Mouse (Mus musculus): ENCODE measurements around the gene Adat3. TPM values are rescaled to one million over a fixed set of nuclear protein-coding genes. Genes with fewer than 3 reads are reported as not detected.

Gene Adat3
- polyA plus RNA-seq, 1 experiment from 2014 or later, result 6.4 TPM

GRCm38 (mm10) chr10:80586407-80587304 lies 16.0 kb upstream of the Adat3 start:
- Histone ChIP-seq H3K36me3 (ENCODE audit: control insufficient read depth, insufficient read depth, low read length) (peaks cover 8% of the 10 kb centered on the region), H3K4me2 (ENCODE audit: low read length) (no peak overlapping the region), H3K27me3 (replicated peaks; ENCODE audit: control insufficient read depth, insufficient read depth, low read length) (no peaks in the 10 kb centered on the region), H3K27ac (ENCODE audit: low read depth, low read length) (peak overlapping the region; percentile 39; the same call in 1 of the 2 replicates), H3K9ac (ENCODE audit: low read depth, low read length) (no peak overlapping the region), H3K4me1 (ENCODE audit: control insufficient read depth, insufficient read depth, low read depth, low read length) (peaks cover 21% of the 10 kb centered on the region), H3K4me3 (ENCODE audit: low read length) (no peak overlapping the region), H3K9me3 (ENCODE audit: control insufficient read depth, low read length) (no peaks in the 10 kb centered on the region)
- WGBS, result 95% methylated on average over 44 of the region's 51 CpGs
- ATAC-seq, result no peak

GRCm38 (mm10) chr10:80587305-80587657 lies 15.4 kb upstream of the Adat3 start:
- Histone ChIP-seq H3K4me2 (ENCODE audit: low read length) (no peak overlapping the region), H3K4me1 (ENCODE audit: control insufficient read depth, insufficient read depth, low read depth, low read length) (peaks cover 21% of the 10 kb centered on the region), H3K9ac (ENCODE audit: low read depth, low read length) (no peak overlapping the region), H3K9me3 (ENCODE audit: control insufficient read depth, low read length) (no peaks in the 10 kb centered on the region), H3K27ac (ENCODE audit: low read depth, low read length) (no peak overlapping the region), H3K36me3 (ENCODE audit: control insufficient read depth, insufficient read depth, low read length) (peaks cover 5% of the 10 kb centered on the region), H3K4me3 (ENCODE audit: low read length) (no peak overlapping the region), H3K27me3 (replicated peaks; ENCODE audit: control insufficient read depth, insufficient read depth, low read length) (no peaks in the 10 kb centered on the region)
- WGBS, result 33% methylated on average over 4 of the region's 4 CpGs
- no peak for ATAC-seq

- Histone ChIP-seq H3K36me3 (ENCODE audit: control insufficient read depth, insufficient read depth, low read length) (no peaks in the 10 kb centered on the region), H3K27me3 (replicated peaks; ENCODE audit: control insufficient read depth, insufficient read depth, low read length) (no peaks in the 10 kb centered on the region), H3K4me2 (ENCODE audit: low read length) (peak overlapping the region; percentile 94), H3K9me3 (ENCODE audit: control insufficient read depth, low read length) (no peaks in the 10 kb centered on the region), H3K9ac (ENCODE audit: low read depth, low read length) (peak overlapping the region; percentile 92), H3K4me3 (ENCODE audit: low read length) (peak overlapping the region; percentile 92), H3K27ac (ENCODE audit: low read depth, low read length) (peak overlapping the region; percentile 75), H3K4me1 (ENCODE audit: control insufficient read depth, insufficient read depth, low read depth, low read length) (peaks cover 21% of the 10 kb centered on the region)
- WGBS, result 20% methylated on average over 12 of the region's 12 CpGs
- ATAC-seq, result no peak
Observed at GRCm38 (mm10) chr10:80589127-80589878, 13.4 kb upstream of the Adat3 start.

GRCm38 (mm10) chr10:80589879-80590854 lies 12.5 kb upstream of the Adat3 start, which contains the start of gene Abhd17a:
TSS of gene Abhd17a (minus strand) at chr10:80590341.
- H3K36me3 ChIP-seq (ENCODE audit: control insufficient read depth, insufficient read depth, low read length), result no peaks in the 10 kb centered on the region
- 0% methylated on average over 66 of the region's 73 CpGs for WGBS

GRCm38 (mm10) chr10:80596318-80596717 lies 6.4 kb upstream of the Adat3 start:
- Histone ChIP-seq H3K9ac (ENCODE audit: low read depth, low read length) (no peak overlapping the region), H3K4me3 (ENCODE audit: low read length) (no peak overlapping the region), H3K36me3 (ENCODE audit: control insufficient read depth, insufficient read depth, low read length) (no peaks in the 10 kb centered on the region), H3K4me2 (ENCODE audit: low read length) (no peak overlapping the region), H3K27ac (ENCODE audit: low read depth, low read length) (no peak overlapping the region), H3K4me1 (ENCODE audit: control insufficient read depth, insufficient read depth, low read depth, low read length) (no peaks in the 10 kb centered on the region), H3K9me3 (ENCODE audit: control insufficient read depth, low read length) (no peaks in the 10 kb centered on the region), H3K27me3 (replicated peaks; ENCODE audit: control insufficient read depth, insufficient read depth, low read length) (no peaks in the 10 kb centered on the region)
- 45% methylated on average over 4 of the region's 4 CpGs for WGBS
- no peak for ATAC-seq

More at GRCm38 (mm10) chr10:80589879-80590854, 12.5 kb upstream of the Adat3 start, which contains the start of gene Abhd17a:
- ATAC-seq, result peak; percentile 96
- H3K4me1 ChIP-seq (ENCODE audit: control insufficient read depth, insufficient read depth, low read depth, low read length), result peaks cover 21% of the 10 kb centered on the region
- H3K4me3 ChIP-seq (ENCODE audit: low read length), result peak within 1 kb of the TSS; percentile 92
- no peaks in the 10 kb centered on the region for H3K27me3 ChIP-seq (replicated peaks; ENCODE audit: control insufficient read depth, insufficient read depth, low read length)
- H3K9ac ChIP-seq (ENCODE audit: low read depth, low read length), result peak within 1 kb of the TSS; percentile 92
- H3K4me2 ChIP-seq (ENCODE audit: low read length), result peak within 1 kb of the TSS; percentile 94
- H3K27ac ChIP-seq (ENCODE audit: low read depth, low read length), result peak within 1 kb of the TSS; percentile 75
- no peaks in the 10 kb centered on the region for H3K9me3 ChIP-seq (ENCODE audit: control insufficient read depth, low read length)

- no peaks in the 10 kb centered on the region for H3K9me3 ChIP-seq (ENCODE audit: control insufficient read depth, low read length)
- 33% methylated on average over 7 of the region's 7 CpGs for WGBS
- peak overlapping the region; percentile 73 for H3K4me3 ChIP-seq (ENCODE audit: low read length)
- H3K27ac ChIP-seq (ENCODE audit: low read depth, low read length), result peak overlapping the region; percentile 94
- H3K9ac ChIP-seq (ENCODE audit: low read depth, low read length), result peak overlapping the region; percentile 81
- no peaks in the 10 kb centered on the region for H3K27me3 ChIP-seq (replicated peaks; ENCODE audit: control insufficient read depth, insufficient read depth, low read length)
- ATAC-seq, result no peak; the same call in 1 of the 2 replicates
- H3K36me3 ChIP-seq (ENCODE audit: control insufficient read depth, insufficient read depth, low read length), result peaks cover 15% of the 10 kb centered on the region
- H3K4me2 ChIP-seq (ENCODE audit: low read length), result peak overlapping the region; percentile 96
- H3K4me1 ChIP-seq (ENCODE audit: control insufficient read depth, insufficient read depth, low read depth, low read length), result peaks cover 17% of the 10 kb centered on the region
Observed at GRCm38 (mm10) chr10:80603364-80603763, 684 bp downstream of the Adat3 start.

- Histone ChIP-seq H3K4me3 (ENCODE audit: low read length) (peak overlapping the region; percentile 73), H3K4me1 (ENCODE audit: control insufficient read depth, insufficient read depth, low read depth, low read length) (peaks cover 17% of the 10 kb centered on the region), H3K27ac (ENCODE audit: low read depth, low read length) (no peak overlapping the region; the same call in 1 of the 2 replicates), H3K36me3 (ENCODE audit: control insufficient read depth, insufficient read depth, low read length) (peaks cover 19% of the 10 kb centered on the region), H3K9me3 (ENCODE audit: control insufficient read depth, low read length) (no peaks in the 10 kb centered on the region), H3K9ac (ENCODE audit: low read depth, low read length) (no peak overlapping the region), H3K27me3 (replicated peaks; ENCODE audit: control insufficient read depth, insufficient read depth, low read length) (no peaks in the 10 kb centered on the region), H3K4me2 (ENCODE audit: low read length) (peak overlapping the region; percentile 96)
- 82% methylated on average over 7 of the region's 7 CpGs for WGBS
- no peak for ATAC-seq
Observed at GRCm38 (mm10) chr10:80604001-80604509, 1.4 kb downstream of the Adat3 start.

GRCm38 (mm10) chr10:80604988-80605387 lies 2.3 kb downstream of the Adat3 start:
- no peak for ATAC-seq
- Histone ChIP-seq H3K27me3 (replicated peaks; ENCODE audit: control insufficient read depth, insufficient read depth, low read length) (no peaks in the 10 kb centered on the region), H3K4me3 (ENCODE audit: low read length) (no peak overlapping the region), H3K36me3 (ENCODE audit: control insufficient read depth, insufficient read depth, low read length) (peaks cover 28% of the 10 kb centered on the region), H3K4me2 (ENCODE audit: low read length) (no peak overlapping the region), H3K4me1 (ENCODE audit: control insufficient read depth, insufficient read depth, low read depth, low read length) (peaks cover 17% of the 10 kb centered on the region), H3K9ac (ENCODE audit: low read depth, low read length) (no peak overlapping the region), H3K27ac (ENCODE audit: low read depth, low read length) (no peak overlapping the region), H3K9me3 (ENCODE audit: control insufficient read depth, low read length) (no peaks in the 10 kb centered on the region)
- WGBS, result 83% methylated on average over 2 of the region's 2 CpGs
